14 mouse cellular contexts compared by ENCODE assay signal in the genomic region with DNA sequence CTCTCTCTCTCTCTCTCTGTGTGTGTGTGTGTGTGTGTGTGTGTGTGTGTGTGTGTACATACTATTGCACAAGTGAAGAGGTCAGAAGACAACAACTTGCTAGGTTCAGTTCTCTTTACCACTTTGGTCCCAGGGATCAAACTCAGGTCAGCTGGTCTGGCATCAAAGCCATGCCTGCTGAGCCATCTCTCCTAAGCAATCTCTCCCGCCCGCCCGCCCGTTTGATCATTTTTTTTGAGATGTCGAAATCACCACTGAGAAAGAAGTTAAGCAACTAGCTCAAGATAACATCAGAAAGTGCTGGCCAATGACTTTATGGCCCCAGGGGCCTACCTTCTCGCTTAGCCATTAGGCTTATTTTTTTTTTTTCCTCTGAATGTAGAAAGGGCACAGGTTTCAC. TPM values are rescaled to one million over a fixed set of nuclear protein-coding genes. Genes with fewer than 3 reads are reported as not detected.
DNase-seq lines count a peak whose midpoint lies in the region; TF ChIP-seq lines count a peak whose summit lies in the region.
"Had no signal": no experiment of that assay in that cellular context is flagged by ENCODE, and none has a peak within 500 bp of the region (broad histone marks: within the 10 kb centered on the region; RNA-seq: fewer than 3 reads in every experiment).

No protein-coding gene starts in this region.

- peak overlapping the region; percentile 66; the same call in 1 of the 2 replicates for H3K27ac ChIP-seq in liver, adult 2 months (replicated peaks; ENCODE audit: insufficient read depth, low read depth, low read length)
- H3K27ac ChIP-seq: hindbrain, postnatal 0 days; neural tube, embryonic 12.5 days had no signal

- H3K4me3 ChIP-seq in liver, adult 2 months (ENCODE audit: insufficient read depth, low read depth, low read length): no peak overlapping the region
- H3K4me3 ChIP-seq: neural tube, embryonic 12.5 days had no signal

- TF ChIP-seq POLR2A in liver, adult 2 months (IDR thresholded peaks at IDR 0.05; ENCODE audit: extremely low read depth, insufficient read depth, low read length): no peak

- no peaks in the 10 kb centered on the region for H3K79me2 ChIP-seq in liver, adult 2 months (ENCODE audit: control insufficient read depth, insufficient read depth, low read length)

- H3K27me3 ChIP-seq in liver, adult 2 months (ENCODE audit: control insufficient read depth, insufficient read depth, low read length): no peaks in the 10 kb centered on the region
- H3K27me3 ChIP-seq: CH12.LX; neural tube, embryonic 12.5 days; Patski had no signal

- DNase-seq in lung, postnatal 25 days (ENCODE audit: low spot score): peak; percentile 32
- DNase-seq in lung, postnatal 10 days: no peak
- peak; percentile 14 to 36 for DNase-seq in adrenal gland, postnatal 36 days
- DNase-seq in liver, adult 2 months (ENCODE audit: extremely low read depth, low read depth, low spot score): peak; percentile 99
- peak; percentile 34 for DNase-seq in yolk sac, embryonic 10.5 days (ENCODE audit: low spot score)
- no peak for DNase-seq in thymus, postnatal 4 days
- DNase-seq in spleen, postnatal 10 days (ENCODE audit: low spot score in 2 of 2): no peak
- DNase-seq: cerebellum, postnatal 14 days; heart, postnatal 10 days; layer of hippocampus, adult 9-11 months had no signal

- no peak for TF ChIP-seq CTCF in liver, adult 2 months (IDR thresholded peaks at IDR 0.05; ENCODE audit: low read depth, low read length)

- 15% methylated on average over 6 of the region's 6 CpGs for WGBS in liver, adult 2 months

- peaks cover 8% of the 10 kb centered on the region; the same call in 1 of the 2 replicates for H3K4me1 ChIP-seq in liver, adult 2 months (ENCODE audit: control insufficient read depth, insufficient read depth, low read length)

- no peak overlapping the region for H3K9ac ChIP-seq in liver, adult 2 months (ENCODE audit: low read depth, low read length)
- H3K9ac ChIP-seq: neural tube, embryonic 12.5 days had no signal

- no peaks in the 10 kb centered on the region for H3K36me3 ChIP-seq in liver, adult 2 months (ENCODE audit: control insufficient read depth, insufficient read depth, low read length)
- H3K36me3 ChIP-seq: neural tube, embryonic 12.5 days had no signal

RNA-seq across cellular contexts. Expression of a gene that starts 59.3 kb away (rescaled TPM):
- total RNA-seq in adrenal gland, postnatal 36 days (2021): 10 to 100 TPM; 18.6 to 28.7 TPM
- 17.7 and 20.4 TPM in 2 replicates for total RNA-seq in liver, adult 2 months (2014; rRNA removed)
- polyA plus RNA-seq in liver, adult 2 months (2012; rRNA removed): 5.0 and 5.1 TPM in 2 replicates

Comparison
In these comparisons a context has a peak if more than half of its experiments do, and no peak if none do; other contexts are left out.
1. DNase-seq: peak in lung, postnatal 25 days (single experiment), adrenal gland, postnatal 36 days (2 of 2), liver, adult 2 months (single experiment) and yolk sac, embryonic 10.5 days (single experiment); none in lung, postnatal 10 days (single experiment), thymus, postnatal 4 days (single experiment) and spleen, postnatal 10 days (0 of 2).